Mouse (Mus musculus): ENCODE data around the gene Ctns.

GRCm38 (mm10) chr11:73175612-73176011, 23.2 kb downstream of the Ctns start:
- TF ChIP-seq CTCF (IDR thresholded peaks at IDR 0.05; ENCODE audit: control insufficient read depth, insufficient read depth, insufficient read length): no peak
- no peak for TF ChIP-seq MAX (IDR thresholded peaks at IDR 0.05)
- no peak for TF ChIP-seq USF1 (IDR thresholded peaks at IDR 0.05; ENCODE audit: low read depth)
- no peak for TF ChIP-seq MYOD1 (IDR thresholded peaks at IDR 0.05; ENCODE audit: control insufficient read depth, insufficient read length, low read depth)
- TF ChIP-seq MYOG (IDR thresholded peaks at IDR 0.05; ENCODE audit: control insufficient read depth, extremely low read depth, insufficient read length): no peak
- TF ChIP-seq FOSL1 (IDR thresholded peaks at IDR 0.05; ENCODE audit: insufficient read depth, low read length, poor library complexity, severe bottlenecking): no peak
